Mouse (Mus musculus): ENCODE data around the gene Pax7. TPM values are rescaled to one million over a fixed set of nuclear protein-coding genes. Genes with fewer than 3 reads are reported as not detected.

Pax7 gene
- polyA plus RNA-seq, 1 experiment from 2014 or later: not detected

DNA sequence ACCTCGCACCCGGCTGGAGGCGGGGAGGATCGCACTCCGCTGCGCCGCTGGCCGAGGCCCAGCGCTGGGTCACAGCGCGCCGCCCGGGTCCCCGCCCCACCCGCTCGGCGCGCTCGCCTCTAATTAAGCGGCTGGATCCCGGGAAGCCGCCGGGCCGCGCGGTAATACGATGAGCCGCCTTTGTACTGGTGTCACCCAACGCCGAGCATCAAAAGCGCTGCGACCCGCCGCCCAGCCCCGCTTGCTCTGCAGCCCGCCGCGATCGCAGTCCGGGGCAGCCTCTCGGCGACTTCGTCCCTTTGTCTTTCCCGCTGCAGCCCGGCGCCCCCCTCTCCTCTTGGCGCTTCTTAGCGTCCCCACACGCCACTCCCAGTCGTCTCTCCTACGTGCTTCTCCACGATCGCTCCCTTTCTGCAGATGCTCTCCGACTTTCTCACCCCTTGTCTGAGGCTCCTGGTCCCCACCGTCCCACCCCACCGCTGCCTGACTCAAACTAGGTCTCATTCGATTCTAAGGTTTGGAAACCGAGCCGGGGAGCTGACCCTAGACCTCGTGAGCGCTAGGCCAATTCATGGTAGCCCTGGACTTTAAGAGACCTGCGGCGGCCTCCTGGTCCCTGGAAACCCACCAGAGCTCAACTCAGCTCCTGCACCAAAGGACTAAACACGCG lies 11.7 kb downstream of the Pax7 start:
- WGBS: 1% methylated on average over 65 of the region's 65 CpGs
- ATAC-seq (replicated peaks; ENCODE audit: extremely low read depth, insufficient read depth, low FRiP score): no peak
- H3K4me3 ChIP-seq (ENCODE audit: low read length): peak overlapping the region; percentile 35

DNA sequence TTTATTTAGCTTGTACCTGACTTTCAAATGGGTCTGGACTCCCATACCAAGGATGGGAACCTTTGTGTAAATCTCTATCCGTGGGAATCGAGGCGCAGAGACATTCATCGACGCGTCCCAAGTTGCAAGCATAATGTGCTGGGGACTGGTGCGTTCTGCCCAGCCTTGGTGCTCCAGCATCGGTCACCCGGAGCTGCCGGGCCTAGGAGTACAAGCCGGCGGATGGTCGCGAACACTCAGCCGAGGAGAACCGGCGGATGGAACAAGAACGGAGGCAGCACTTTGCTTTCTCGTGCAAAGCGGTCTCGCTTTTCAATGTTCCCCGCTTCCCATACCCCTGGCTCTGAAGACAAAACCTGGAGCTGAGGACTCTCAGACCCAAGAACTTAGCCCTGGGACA lies 12.3 kb downstream of the Pax7 start:
- H3K4me3 ChIP-seq (ENCODE audit: low read length): peak overlapping the region; percentile 35
- H3K4me2 ChIP-seq (ENCODE audit: low read depth, low read length): peak overlapping the region; percentile 48
- H3K9ac ChIP-seq (ENCODE audit: low read length): no peak overlapping the region
- no peak overlapping the region for H3K27ac ChIP-seq (ENCODE audit: low read length)
- H3K36me3 ChIP-seq (ENCODE audit: control insufficient read depth, insufficient read depth): no peaks in the 10 kb centered on the region
- ATAC-seq (replicated peaks; ENCODE audit: extremely low read depth, insufficient read depth, low FRiP score): no peak
- 3% methylated on average over 22 of the region's 22 CpGs for WGBS
- H3K4me1 ChIP-seq (ENCODE audit: control insufficient read depth, insufficient read depth, low read length): peaks cover 8% of the 10 kb centered on the region; the same call in 1 of the 2 replicates
- peaks cover 96% of the 10 kb centered on the region for H3K27me3 ChIP-seq (ENCODE audit: control insufficient read depth, insufficient read depth, low read length)
- no peaks in the 10 kb centered on the region for H3K9me3 ChIP-seq (replicated peaks; ENCODE audit: control insufficient read depth, low read length)

More for the DNA sequence above, 11.7 kb downstream of the Pax7 start:
- H3K4me1 ChIP-seq (ENCODE audit: control insufficient read depth, insufficient read depth, low read length): peaks cover 8% of the 10 kb centered on the region; the same call in 1 of the 2 replicates
- peak overlapping the region; percentile 48 for H3K4me2 ChIP-seq (ENCODE audit: low read depth, low read length)
- no peak overlapping the region for H3K27ac ChIP-seq (ENCODE audit: low read length)
- H3K36me3 ChIP-seq (ENCODE audit: control insufficient read depth, insufficient read depth): no peaks in the 10 kb centered on the region
- no peak overlapping the region for H3K9ac ChIP-seq (ENCODE audit: low read length)
- peaks cover 96% of the 10 kb centered on the region for H3K27me3 ChIP-seq (ENCODE audit: control insufficient read depth, insufficient read depth, low read length)
- no peaks in the 10 kb centered on the region for H3K9me3 ChIP-seq (replicated peaks; ENCODE audit: control insufficient read depth, low read length)

DNA sequence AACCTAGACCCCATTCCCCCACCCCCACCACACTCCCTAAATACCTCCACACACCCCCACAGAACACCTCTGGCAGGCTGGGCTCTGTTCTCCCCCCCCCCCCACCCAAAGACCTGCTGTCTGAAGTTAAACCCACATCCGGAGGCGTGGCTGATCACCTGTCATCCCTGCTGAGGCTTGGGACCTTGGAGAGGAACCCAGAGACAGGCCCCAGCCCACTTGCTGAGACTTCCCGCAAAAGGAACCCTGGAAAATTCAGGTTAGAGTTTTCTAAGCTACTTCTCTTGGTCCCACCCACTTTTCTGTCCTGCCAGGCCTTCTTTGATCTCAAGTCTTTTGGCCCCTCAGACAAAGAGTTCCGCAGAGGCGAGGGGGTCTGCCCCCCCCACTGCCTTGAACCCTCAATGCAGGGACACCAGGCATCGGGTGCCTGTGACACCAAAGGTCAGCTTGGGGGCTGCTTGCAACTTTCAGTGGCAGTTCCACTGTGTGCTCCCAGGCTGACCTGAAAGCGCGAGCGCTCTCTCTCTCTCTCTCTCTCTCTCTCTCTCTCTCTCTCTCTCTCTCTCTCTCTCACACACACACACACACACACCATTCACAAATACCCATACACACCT lies 13.8 kb downstream of the Pax7 start:
- peaks cover 94% of the 10 kb centered on the region for H3K27me3 ChIP-seq (ENCODE audit: control insufficient read depth, insufficient read depth, low read length)
- no peak overlapping the region for H3K27ac ChIP-seq (ENCODE audit: low read length)
- no peaks in the 10 kb centered on the region for H3K36me3 ChIP-seq (ENCODE audit: control insufficient read depth, insufficient read depth)
- ATAC-seq (replicated peaks; ENCODE audit: extremely low read depth, insufficient read depth, low FRiP score): no peak
- H3K9me3 ChIP-seq (replicated peaks; ENCODE audit: control insufficient read depth, low read length): no peaks in the 10 kb centered on the region
- no peak overlapping the region for H3K4me2 ChIP-seq (ENCODE audit: low read depth, low read length)
- peaks cover 8% of the 10 kb centered on the region; the same call in 1 of the 2 replicates for H3K4me1 ChIP-seq (ENCODE audit: control insufficient read depth, insufficient read depth, low read length)
- H3K4me3 ChIP-seq (ENCODE audit: low read length): no peak overlapping the region
- H3K9ac ChIP-seq (ENCODE audit: low read length): no peak overlapping the region
- under 1% methylated on average over 9 of the region's 9 CpGs for WGBS

DNA sequence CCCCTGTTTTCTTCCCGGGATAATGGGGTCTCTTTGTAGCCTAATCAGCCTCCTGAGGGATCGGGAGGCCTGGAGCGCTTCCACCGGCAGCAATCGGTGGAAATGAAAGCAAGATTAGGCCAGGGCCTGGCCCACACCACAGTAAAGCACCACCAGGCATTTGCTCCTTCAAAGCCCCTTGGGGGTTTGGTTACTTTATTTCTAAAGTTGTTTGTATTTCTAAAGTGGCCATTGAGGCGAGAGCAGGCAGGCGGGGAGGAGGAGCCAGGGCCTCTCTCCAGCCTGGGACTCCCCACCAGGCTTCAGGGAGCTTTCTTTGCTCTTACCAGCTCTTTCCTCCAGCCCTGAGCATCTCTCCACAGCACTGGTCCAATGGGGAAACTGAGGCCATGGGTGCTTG lies 15.2 kb downstream of the Pax7 start:
- Histone ChIP-seq H3K9me3 (replicated peaks; ENCODE audit: control insufficient read depth, low read length) (no peaks in the 10 kb centered on the region), H3K36me3 (ENCODE audit: control insufficient read depth, insufficient read depth) (no peaks in the 10 kb centered on the region), H3K4me2 (ENCODE audit: low read depth, low read length) (no peak overlapping the region), H3K4me3 (ENCODE audit: low read length) (no peak overlapping the region), H3K27me3 (ENCODE audit: control insufficient read depth, insufficient read depth, low read length) (peaks cover 94% of the 10 kb centered on the region), H3K9ac (ENCODE audit: low read length) (no peak overlapping the region), H3K4me1 (ENCODE audit: control insufficient read depth, insufficient read depth, low read length) (peaks cover 5% of the 10 kb centered on the region; the same call in 1 of the 2 replicates), H3K27ac (ENCODE audit: low read length) (no peak overlapping the region)
- WGBS: 11% methylated on average over 7 of the region's 7 CpGs
- no peak for ATAC-seq (replicated peaks; ENCODE audit: extremely low read depth, insufficient read depth, low FRiP score)

DNA sequence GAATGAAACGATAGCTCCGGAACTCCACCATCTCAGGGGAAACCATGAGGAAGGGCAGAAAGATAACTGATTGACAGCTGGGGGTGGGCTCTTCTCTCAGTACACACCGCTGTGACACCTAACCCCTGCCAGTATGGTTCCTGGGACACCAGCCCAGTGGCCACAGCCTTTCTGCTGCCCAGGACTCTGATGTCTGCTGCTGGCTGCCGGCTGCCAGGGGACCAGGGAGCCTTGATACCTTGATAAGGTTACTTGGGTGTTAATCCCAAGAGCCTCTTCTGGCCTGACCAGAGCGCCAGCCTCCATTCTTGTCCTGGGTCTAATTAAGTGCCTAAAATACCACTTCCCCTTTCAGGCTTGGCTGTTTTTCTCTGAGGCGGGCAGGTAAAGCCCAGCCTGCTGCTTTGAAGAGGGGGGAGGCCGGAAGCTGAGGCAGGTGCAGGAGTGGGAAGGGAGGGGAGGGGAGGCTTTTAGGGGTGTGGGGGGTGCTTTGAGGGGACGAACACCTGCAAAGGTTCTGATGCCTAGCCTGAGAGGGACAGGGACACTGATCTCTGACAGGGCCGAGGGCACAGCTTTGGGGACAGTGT lies 19.9 kb downstream of the Pax7 start:
- Histone ChIP-seq H3K9me3 (replicated peaks; ENCODE audit: control insufficient read depth, low read length) (no peaks in the 10 kb centered on the region), H3K27me3 (ENCODE audit: control insufficient read depth, insufficient read depth, low read length) (peaks cover 90% of the 10 kb centered on the region), H3K4me1 (ENCODE audit: control insufficient read depth, insufficient read depth, low read length) (no peaks in the 10 kb centered on the region; the same call in 1 of the 2 replicates), H3K36me3 (ENCODE audit: control insufficient read depth, insufficient read depth) (no peaks in the 10 kb centered on the region), H3K4me3 (ENCODE audit: low read length) (no peak overlapping the region), H3K4me2 (ENCODE audit: low read depth, low read length) (no peak overlapping the region), H3K9ac (ENCODE audit: low read length) (no peak overlapping the region), H3K27ac (ENCODE audit: low read length) (no peak overlapping the region)
- ATAC-seq (replicated peaks; ENCODE audit: extremely low read depth, insufficient read depth, low FRiP score): no peak
- 4% methylated on average over 9 of the region's 9 CpGs for WGBS

DNA sequence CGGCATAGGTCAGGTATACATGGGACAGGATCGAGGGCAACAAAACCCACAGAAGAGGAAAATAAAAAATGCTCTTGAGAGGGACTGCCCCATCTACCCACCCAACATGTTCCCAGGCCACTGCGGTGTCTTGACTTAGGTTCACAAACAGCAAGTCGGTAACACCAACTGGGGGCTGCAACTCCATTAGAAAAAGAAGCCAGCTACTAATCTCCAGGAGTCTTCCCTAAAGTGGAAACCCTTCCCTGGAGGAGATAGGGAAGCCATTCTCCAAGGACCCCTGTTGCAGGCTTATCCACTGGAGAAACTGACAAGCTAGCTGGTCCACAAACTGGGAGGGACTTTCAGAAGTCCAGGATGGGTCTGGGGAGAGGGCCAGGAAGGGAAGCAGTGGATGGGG lies 21.4 kb downstream of the Pax7 start:
- H3K27me3 ChIP-seq (ENCODE audit: control insufficient read depth, insufficient read depth, low read length): peaks cover 84% of the 10 kb centered on the region
- no peaks in the 10 kb centered on the region for H3K9me3 ChIP-seq (replicated peaks; ENCODE audit: control insufficient read depth, low read length)
- WGBS: 45% methylated on average over 4 of the region's 4 CpGs
- ATAC-seq (replicated peaks; ENCODE audit: extremely low read depth, insufficient read depth, low FRiP score): no peak
- H3K9ac ChIP-seq (ENCODE audit: low read length): no peak overlapping the region
- H3K4me3 ChIP-seq (ENCODE audit: low read length): no peak overlapping the region
- H3K27ac ChIP-seq (ENCODE audit: low read length): no peak overlapping the region
- H3K4me1 ChIP-seq (ENCODE audit: control insufficient read depth, insufficient read depth, low read length): no peaks in the 10 kb centered on the region; the same call in 1 of the 2 replicates
- no peak overlapping the region for H3K4me2 ChIP-seq (ENCODE audit: low read depth, low read length)
- H3K36me3 ChIP-seq (ENCODE audit: control insufficient read depth, insufficient read depth): no peaks in the 10 kb centered on the region

DNA sequence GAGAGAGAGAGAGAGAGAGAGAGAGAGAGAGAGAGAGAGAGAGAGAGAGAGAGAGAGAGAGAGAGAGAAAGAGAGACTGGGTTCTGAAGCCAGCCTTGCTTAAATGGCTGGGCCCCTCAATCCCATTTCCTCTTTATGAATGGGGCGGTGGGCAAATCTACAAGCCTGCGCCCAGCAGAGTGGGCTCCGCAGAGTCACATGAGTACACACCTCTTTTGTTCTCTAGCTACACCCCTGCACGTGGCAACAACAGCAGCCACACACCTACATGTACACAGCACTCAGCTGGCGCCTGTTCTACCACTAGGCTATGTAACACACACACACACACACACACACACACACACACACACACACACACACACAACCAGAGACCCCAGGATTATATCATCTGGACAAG lies 21.9 kb downstream of the Pax7 start:
- no peak for ATAC-seq (replicated peaks; ENCODE audit: extremely low read depth, insufficient read depth, low FRiP score)
- no peaks in the 10 kb centered on the region for H3K9me3 ChIP-seq (replicated peaks; ENCODE audit: control insufficient read depth, low read length)
- H3K36me3 ChIP-seq (ENCODE audit: control insufficient read depth, insufficient read depth): no peaks in the 10 kb centered on the region
- H3K4me2 ChIP-seq (ENCODE audit: low read depth, low read length): no peak overlapping the region
- no peaks in the 10 kb centered on the region; the same call in 1 of the 2 replicates for H3K4me1 ChIP-seq (ENCODE audit: control insufficient read depth, insufficient read depth, low read length)
- WGBS: 47% methylated on average over 5 of the region's 5 CpGs
- no peak overlapping the region for H3K9ac ChIP-seq (ENCODE audit: low read length)
- H3K27me3 ChIP-seq (ENCODE audit: control insufficient read depth, insufficient read depth, low read length): peaks cover 84% of the 10 kb centered on the region
- no peak overlapping the region for H3K27ac ChIP-seq (ENCODE audit: low read length)
- no peak overlapping the region for H3K4me3 ChIP-seq (ENCODE audit: low read length)

DNA sequence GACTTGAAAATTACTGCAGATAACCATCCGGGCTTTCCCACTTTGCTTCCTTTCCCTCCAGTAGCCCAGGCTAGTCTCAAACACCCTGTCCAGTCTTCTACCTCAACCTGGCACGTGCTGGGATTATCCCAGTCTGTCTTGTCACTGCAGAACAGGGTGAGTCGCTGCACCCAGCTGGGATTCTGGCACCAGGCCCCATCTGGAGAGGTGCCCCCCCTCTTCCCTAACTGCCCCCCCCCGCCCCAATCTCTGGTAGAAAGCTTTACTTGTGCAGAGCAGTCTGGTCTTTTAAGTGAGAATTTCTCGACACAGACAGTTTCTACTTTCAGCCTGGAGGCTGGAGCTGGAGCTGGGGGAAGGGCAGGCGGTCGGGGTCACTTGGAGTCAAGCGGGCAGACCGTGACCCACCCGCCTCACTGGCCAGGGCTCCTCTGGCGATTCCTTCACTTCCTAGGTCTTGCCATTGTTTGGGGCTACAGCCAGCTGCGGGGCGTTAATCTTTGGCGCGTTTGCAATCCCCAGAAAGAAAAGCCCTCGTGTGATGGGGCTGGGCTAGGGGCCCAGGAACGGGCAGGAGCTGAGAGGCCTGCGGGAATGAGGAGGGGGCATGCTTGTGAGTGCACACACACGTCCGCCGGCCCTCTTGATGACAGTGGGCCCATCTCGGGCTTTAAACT lies 22.4 kb downstream of the Pax7 start:
- no peak for ATAC-seq (replicated peaks; ENCODE audit: extremely low read depth, insufficient read depth, low FRiP score)
- Histone ChIP-seq H3K4me3 (ENCODE audit: low read length) (no peak overlapping the region), H3K4me2 (ENCODE audit: low read depth, low read length) (no peak overlapping the region), H3K9me3 (replicated peaks; ENCODE audit: control insufficient read depth, low read length) (no peaks in the 10 kb centered on the region), H3K27me3 (ENCODE audit: control insufficient read depth, insufficient read depth, low read length) (peaks cover 83% of the 10 kb centered on the region), H3K36me3 (ENCODE audit: control insufficient read depth, insufficient read depth) (no peaks in the 10 kb centered on the region), H3K4me1 (ENCODE audit: control insufficient read depth, insufficient read depth, low read length) (no peaks in the 10 kb centered on the region; the same call in 1 of the 2 replicates), H3K9ac (ENCODE audit: low read length) (no peak overlapping the region), H3K27ac (ENCODE audit: low read length) (no peak overlapping the region)
- WGBS: 7% methylated on average over 22 of the region's 22 CpGs

Measured in heart, embryonic 16.5 days (tissue).